Mouse (Mus musculus): Measurements from ENCODE around the gene Tm7sf2.

Tm7sf2 gene

DNA sequence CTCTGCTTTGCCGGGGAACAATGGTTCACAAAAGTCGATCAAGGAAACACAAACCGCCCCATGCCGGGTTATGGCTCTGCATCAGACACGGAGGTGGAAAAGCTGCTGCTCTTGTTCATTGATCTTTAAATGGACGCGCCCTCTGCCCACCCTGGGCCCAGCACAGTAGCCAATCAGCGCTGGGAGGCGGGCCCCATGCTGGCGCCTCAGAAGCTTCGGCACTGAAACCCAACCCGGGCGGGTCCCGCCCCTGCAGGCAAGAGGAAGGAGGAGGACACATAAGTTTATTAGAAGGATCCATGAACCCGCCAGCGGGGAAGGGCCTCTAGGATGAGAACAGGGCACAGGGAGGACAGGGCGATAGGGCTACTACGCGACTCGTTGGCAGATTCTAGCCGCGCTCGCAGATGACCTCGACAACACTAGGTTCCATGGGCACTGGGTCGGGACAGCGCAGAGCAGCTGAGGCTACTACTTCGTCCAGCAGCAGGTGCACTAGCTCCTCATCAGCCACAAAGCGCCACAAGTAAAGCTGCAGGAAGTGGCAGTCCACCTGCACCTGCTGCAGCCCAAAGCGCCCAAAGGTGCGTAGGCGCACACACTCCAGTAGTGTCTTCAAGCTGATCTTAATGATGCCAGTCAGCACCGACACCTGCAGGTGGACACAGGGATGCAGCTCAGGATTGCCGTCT, at the start of gene Tm7sf2:
Gene Tm7sf2, minus strand, starts transcription at position 650 of the 692 bp plus-strand sequence.
- DNase-seq (ENCODE audit: low spot score in 2 of 2) = peak; percentile 81 to 84

DNA sequence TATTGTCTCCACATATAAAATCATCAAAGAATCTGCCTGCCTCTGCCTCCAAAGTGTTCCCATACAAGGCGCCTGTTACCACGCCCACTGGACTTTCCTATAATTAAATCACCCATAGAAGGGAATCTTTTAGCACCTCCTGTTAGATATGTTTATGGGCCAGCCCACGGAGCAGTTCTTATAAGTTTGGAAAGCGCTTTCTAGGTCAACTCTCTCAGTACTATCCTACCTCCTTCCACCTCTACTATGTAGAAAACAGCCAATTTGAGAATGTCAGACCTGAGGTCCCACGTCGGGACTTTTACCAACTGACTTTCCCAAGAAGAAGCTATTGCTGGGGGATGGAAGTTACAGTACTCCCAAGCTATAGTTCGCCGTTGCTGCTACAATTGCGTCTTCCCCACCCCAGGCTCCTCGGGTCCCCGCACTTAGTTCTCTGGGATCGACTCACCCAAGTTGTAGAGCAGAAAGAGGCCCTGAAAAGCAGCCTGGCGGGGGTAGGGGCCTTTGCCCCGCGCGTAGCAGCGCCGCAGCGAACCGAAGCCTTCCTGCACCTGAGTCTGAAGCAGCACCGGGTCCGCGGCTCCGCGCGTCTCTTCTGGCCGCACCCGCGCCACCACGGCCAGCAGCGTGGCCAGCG, 49.3 kb upstream of the Tm7sf2 start:
- DNase-seq (ENCODE audit: low spot score in 2 of 2) = no peak

DNA sequence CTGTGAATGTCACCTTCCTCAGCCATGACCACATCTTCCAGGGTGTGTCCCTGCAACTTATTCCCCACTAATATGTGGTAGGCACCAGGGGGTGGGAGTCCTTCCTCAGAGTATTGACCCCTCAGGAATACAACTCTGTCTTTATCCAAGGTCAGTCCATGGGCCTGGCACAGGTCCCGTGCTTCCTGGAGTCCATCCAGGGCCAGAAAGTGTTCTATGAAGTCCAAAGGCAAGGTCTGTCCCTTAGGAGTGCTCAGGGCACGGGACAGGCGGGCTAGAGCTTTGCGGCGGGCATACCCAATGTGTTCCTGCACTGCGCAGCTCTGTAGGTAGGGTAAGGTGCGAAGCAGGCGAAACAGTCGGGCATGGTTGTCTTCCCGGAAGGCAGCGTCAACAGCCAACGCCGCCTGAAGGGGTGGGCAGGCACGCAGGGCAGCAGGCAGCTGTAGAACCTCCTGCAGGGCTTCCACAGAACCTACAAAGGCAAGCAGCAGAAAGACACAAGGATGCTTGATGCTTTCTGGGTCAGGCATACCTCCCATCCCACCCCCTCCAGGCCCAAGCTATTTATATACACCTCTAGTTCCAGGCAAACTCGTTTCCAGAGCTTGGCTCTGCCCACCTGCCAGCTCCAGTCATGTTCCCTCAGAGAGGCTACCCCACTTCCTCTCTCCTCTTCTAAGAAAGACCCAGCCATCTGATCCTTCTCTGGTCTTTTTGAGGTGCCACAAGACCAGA, 48.1 kb upstream of the Tm7sf2 start:
- DNase-seq (ENCODE audit: low spot score in 2 of 2) = no peak

DNA sequence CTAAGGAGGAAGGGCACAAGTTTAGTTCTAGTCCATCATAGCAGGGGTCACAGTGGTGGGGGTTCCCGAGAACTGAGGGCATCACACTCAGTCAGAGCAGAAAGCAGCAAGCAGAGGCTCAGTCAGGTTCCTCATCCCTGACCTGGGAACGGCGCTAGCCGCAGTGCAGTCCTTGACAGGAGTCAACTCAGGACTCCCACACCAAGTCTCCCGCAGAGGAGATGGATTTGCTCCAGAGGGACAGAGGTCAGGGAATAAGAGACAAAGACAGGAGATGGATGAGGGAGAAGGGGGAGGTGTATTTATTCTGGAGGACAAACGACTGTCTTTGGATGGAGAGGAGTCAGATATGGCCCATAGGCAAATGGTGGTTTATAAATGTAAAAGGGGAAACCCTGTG, 44.9 kb upstream of the Tm7sf2 start:
- DNase-seq (ENCODE audit: low spot score in 2 of 2) = no peak

DNA sequence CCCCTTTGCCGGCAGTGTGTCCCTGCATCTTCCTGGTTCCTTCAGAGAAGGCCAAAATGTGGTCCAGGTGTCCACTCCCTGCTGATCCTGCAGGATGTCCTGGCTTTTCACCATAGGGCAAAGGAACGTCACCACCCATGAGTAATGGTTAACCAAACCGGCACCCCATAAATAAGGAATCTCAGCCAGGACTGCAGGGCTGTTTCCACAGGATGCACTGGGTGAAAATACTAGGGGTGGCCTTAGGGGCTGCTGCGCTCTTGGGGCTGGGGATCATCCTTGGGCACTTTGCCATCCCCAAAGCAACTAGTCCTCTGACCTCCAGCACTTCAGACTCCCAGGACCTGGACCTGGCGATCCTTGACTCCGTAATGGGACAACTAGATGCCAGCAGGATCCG, 37.4 kb upstream of the Tm7sf2 start, which contains the start of gene Naaladl1:
Gene Naaladl1, plus strand, starts transcription at position 197 of the 400 bp plus-strand sequence.
- no peak for DNase-seq (ENCODE audit: low spot score in 2 of 2)

DNA sequence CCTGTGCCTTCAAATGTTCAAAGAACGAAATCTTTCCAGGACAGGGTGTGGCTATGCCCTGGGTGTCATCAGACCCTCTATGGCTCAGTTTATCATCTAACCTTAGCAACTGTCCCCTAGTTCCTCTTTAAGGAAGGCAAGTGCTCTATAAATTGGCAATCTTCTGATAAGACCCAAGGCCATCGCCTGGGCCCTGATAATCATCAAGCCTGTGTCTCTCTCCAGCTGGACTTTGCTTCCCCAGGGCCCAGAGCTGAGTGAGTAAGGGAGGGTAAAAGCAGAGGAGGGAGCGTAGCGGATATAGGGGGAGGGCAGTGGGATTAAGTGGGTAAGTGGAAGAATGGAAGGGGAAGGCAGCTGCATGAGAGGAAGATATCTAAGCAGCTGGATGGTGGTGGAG, 36.3 kb upstream of the Tm7sf2 start:
- no peak for DNase-seq (ENCODE audit: low spot score in 2 of 2)

DNA sequence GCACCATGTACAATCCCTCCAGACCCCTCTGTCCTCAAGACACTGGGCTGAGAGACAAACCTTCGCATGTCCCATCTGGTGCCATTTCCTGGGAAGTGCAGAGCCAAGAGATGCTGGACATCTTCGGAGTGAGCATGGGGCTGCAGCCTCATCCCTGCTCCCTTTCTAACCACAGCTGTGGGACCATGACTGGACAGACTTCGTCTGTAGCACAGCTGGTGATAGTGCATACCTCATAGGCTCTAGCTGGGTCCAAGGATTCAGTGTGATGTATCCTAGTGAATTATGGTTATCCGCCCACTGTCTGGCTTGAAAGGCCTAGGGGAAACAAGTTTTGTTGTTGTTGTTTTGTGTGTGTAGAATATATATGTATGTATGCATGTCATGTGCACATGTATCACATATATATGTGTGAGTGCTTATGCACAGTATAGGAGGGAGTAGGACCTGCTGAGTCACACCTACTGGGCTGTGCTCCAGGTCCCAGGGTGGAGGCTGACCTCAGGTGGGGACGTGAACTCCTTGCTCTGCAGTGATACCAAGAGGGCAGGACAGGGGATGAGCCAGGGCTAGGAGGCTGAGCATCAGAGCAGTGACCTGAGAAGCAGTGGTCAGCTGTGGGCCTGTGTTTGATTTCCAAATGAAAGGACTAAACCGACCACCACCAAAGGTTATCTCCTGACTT, 34.1 kb upstream of the Tm7sf2 start:
- no peak for DNase-seq (ENCODE audit: low spot score in 2 of 2)

DNA sequence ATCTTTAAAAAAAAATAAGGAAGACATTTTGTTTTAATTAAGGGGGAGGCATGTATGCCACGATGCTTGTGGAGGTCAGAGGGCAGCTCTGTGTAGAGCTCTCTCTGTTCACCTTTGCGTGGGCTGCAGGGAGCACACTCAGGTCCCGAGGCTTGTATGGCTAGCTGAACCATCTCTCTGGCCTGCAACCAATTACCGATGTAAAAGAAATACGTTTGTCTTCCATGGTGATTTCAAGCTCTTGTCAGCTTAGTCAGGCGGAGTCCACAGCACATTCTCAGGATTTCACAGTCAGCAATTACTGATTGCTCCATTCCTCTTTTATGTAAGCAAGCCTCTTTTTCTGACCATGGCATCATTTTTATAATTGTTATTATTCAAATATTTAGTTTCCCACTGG, 33.0 kb upstream of the Tm7sf2 start:
- no peak for DNase-seq (ENCODE audit: low spot score in 2 of 2)

DNA sequence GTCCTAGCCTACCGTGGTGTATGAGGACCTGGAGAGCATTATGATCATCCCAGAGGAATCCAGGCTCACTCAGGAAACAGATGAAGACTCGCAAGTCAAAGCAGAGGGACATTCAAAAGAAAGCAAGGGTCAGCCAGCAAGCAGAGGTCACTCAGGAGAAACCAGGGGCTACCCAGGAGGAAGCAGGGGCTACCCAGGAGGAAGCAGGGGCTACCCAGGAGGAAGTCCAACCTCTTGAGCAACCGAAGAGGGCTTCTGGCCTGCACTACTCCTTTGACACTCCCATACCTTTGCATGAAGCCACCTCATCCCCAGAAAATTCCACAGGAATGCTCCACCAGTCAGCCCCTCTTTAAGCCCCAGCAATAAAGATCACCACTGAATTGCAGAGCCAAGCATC, 29.7 kb upstream of the Tm7sf2 start:
- no peak for DNase-seq (ENCODE audit: low spot score in 2 of 2)

DNA sequence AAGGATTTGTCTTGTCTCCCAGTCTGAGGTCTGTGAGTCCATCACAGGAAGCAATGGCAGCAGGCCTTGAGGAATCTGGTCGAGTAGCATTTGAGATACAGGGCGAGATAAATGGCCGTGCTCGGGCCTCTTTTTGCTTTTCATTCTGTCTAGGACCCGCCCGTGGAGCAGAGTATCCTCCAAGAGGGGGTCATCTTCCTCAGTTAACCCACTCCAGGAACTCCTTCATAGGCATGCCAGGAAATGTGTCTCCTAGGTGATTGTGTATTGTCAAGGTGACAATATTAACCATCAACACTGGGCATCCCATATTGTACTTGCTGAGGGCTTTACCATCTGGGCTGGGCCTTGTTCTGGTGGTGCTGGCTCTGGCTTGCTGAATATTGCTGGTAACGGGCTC, 25.9 kb upstream of the Tm7sf2 start, which contains the start of gene AC131692.1:
Gene AC131692.1, plus strand, starts transcription at position 301 of the 400 bp plus-strand sequence.
- DNase-seq (ENCODE audit: low spot score in 2 of 2) = no peak

DNA sequence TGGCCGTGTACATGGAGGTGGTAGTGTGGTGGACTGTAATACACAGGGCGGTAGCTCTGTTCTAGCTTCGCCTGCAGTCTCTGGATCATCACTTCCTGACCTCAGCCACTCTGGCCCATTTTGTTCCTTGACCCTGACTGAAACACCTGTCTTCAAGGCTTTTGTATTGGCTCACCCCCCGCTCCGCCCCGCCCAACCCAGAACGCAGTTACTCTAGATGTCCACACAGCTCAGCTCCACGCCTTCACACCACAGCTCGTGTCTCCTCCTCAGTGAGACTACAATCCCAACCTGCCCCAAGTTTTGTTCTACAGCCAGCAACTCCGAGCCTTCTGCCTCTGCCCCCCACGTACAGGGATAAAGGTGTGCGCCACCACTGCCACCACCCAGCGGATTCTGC, 20.7 kb upstream of the Tm7sf2 start:
- no peak for DNase-seq (ENCODE audit: low spot score in 2 of 2)

DNA sequence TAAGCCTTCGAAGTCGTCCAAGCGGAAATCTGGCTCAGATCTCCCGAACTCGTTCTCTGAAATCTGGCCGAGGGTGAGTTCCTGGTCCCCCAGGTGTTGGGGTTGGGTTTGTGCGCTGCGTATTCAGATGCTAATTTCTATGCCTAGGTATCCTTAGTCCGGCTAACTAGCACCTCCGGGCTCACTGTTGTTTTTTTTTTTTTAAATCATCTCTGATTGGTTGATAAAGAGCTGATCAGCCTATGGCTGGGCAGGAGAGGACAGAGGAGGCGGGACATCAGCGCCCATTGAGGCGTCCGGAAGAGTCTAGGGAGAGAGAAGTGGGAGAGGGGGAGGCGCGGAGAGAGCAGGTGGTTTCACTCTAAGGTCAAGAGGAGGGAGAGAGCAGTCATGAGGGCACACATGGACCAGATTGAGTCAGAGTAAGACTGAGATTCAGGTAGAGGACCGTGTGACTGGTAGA, 17.3 kb upstream of the Tm7sf2 start:
- peak in 1 of 2 experiments; percentile 56 for DNase-seq (ENCODE audit: low spot score in 2 of 2)

DNA sequence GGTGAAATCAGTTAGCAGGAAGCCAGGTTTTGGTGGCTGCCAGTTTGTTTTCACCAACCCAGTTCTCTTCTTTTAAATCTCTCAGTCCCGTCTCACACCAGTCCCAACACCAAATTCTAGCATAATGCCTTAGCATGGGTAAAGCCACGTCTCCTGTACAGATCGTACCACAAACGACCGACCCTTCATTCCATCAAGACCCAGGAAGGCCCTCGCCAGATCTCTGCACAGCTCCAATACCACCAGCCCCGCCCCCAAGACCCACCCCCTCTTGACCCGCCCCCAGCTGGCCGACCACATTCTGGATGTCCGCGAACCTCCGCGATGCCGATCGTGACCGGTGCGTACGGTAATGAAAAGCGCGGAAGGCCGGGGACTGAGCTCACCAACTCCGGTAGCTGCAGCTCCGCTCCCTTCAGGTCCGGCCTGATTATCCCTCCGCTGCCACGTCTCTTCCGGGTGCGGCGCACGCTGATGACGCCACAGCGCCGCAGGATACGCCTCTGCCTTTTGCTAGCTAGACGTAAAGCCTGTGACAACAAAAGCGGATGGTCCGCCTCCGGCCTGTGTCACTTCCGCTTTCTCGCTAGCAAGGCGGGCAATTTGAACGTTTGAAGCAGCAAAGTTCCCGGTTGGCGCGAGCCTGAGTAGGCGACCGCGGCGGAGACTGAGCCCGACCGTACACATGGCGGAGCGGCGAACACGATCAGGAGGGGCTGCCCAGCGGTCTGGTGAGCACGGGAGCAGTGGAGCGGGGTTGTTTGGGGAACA, 16.5 kb upstream of the Tm7sf2 start, which contains the start of the genes Zfpl1 and Cdca5:
Gene Zfpl1, minus strand, starts transcription at position 479 of the 771 bp plus-strand sequence.
Gene Cdca5, plus strand, starts transcription at position 506 of the 771 bp plus-strand sequence.
- DNase-seq (ENCODE audit: low spot score in 2 of 2) = peak; percentile 96 to 98

DNA sequence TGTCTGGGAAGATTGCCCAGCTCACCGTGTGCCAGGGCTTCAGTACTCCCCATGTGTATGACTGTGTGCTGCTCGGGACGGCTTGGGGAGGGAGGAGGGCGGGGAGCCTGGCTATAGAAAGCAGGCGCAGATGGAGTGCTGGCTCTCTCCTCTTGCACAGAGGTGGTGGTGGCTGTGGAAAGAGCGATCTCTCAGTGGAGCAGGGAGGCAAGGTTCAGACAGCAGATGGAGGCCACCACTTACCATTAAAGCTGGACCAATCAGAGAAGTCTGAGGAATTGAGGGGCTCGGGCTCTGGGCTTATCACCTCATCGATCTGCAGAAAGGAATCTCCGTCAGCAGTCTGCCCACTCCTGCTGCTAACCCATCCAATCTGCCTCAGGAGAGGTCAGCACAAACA, 14.0 kb upstream of the Tm7sf2 start, which contains the start of gene Gm28374:
Gene Gm28374, minus strand, starts transcription at position 101 of the 400 bp plus-strand sequence.
- no peak for DNase-seq (ENCODE audit: low spot score in 2 of 2)

DNA sequence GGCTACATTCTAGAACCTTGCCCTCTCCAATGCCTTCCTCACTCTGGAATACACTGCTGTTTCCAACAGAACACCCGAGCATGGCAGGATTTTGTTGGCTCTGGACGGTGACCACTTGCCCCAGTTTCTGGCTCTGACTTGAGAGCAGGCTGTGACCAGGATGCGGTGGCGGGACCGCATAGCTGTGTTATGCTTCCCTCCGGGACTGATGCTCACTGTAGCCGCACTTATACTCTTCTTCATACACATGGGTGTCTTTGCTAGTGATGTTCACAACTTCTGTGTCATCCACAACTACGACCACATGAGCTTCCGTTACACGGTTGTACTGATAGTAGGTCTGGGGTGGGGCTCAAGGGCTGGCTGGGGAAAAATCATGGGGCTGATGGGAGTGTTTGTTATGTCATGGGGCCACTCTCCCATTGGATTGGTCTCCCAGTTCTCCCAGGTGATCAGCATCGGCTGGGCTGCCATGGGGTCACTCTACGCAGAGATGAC, 11.9 kb upstream of the Tm7sf2 start, which contains the start of gene Tmem262:
Gene Tmem262, plus strand, starts transcription at position 51 of the 498 bp plus-strand sequence.
- DNase-seq (ENCODE audit: low spot score in 2 of 2) = no peak

DNA sequence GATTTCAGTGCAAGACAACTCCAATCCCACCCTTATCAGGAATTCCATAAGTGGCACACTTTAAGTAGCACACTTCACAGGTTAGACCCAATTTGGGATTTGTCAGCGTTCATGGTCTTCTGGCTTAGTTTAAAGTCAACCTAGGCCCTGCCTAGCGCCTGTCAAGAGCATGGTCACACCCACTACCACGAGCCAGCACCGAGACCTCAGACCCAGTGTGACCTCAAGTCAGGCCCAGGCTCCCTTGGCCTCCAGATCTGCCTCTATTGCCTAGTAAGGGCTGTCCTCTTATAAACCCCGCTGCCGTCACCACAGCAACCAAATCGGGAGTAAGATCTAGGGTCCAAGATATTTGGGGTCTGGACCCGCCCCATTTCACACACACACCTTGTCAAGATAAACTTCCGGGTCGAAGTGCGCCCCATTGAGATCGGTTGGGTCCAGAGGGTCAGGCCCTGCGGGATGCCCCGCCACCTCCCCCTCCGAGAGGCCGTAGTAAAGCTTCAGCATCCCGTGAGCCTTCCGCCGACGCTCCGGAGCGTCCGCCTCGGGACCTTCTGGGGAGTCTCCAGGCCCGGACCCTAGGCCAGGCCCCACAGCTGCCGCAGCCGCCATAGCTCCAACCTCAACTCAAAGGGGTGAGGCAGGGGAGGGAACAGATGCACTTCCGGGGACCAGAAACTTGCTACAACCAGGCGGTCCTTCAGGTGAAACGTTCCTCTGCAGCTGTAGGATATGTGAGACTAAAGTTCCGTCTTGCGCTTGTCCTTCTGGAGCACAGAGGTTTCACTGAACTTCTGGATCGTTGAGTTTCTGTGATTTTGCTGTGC, 8.6 kb upstream of the Tm7sf2 start, which contains the start of gene Vps51:
Gene Vps51, minus strand, starts transcription at position 668 of the 830 bp plus-strand sequence.
- peak; percentile 63 to 83 for DNase-seq (ENCODE audit: low spot score in 2 of 2)

DNA sequence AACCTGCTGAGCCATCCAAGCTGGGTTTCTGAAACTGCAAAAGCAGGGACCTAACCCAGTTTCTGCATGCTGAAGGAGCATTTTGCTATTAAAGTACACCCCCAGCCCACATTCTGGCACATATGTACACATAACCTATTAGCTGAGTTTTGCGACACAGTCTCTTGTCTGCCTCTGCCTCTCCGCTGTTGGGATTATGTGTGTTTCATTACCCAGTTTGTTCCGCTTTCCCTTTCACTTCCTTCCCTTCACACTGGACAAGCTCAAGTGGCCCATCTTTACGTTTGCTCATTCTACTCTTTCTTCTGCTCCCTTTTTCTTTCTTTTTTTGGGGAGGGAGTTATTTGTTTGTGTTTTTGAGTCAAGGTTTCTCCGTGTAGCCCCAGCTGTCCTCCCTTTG, 5.7 kb upstream of the Tm7sf2 start:
- DNase-seq (ENCODE audit: low spot score in 2 of 2) = no peak

DNA sequence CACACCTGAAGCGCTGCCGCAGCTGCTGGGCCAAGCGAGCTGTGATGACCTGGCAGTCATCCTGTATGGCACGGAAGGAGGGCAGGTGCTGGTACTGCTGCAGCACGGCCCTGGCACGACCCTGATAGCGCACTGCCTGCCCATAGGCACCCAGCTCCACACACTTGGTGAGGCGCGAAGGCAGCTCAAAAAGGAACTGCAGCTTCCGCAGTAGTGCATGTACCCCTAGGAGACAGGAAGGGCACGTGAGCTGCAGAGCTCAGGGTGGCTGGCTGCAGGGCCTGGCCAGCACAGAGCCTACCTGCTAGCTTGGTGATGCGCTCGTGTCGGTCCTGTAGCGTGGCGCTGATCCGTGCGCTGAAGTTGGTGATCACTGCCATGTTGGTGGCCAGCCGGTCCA, 3.1 kb upstream of the Tm7sf2 start:
- DNase-seq (ENCODE audit: low spot score in 2 of 2) = no peak

DNA sequence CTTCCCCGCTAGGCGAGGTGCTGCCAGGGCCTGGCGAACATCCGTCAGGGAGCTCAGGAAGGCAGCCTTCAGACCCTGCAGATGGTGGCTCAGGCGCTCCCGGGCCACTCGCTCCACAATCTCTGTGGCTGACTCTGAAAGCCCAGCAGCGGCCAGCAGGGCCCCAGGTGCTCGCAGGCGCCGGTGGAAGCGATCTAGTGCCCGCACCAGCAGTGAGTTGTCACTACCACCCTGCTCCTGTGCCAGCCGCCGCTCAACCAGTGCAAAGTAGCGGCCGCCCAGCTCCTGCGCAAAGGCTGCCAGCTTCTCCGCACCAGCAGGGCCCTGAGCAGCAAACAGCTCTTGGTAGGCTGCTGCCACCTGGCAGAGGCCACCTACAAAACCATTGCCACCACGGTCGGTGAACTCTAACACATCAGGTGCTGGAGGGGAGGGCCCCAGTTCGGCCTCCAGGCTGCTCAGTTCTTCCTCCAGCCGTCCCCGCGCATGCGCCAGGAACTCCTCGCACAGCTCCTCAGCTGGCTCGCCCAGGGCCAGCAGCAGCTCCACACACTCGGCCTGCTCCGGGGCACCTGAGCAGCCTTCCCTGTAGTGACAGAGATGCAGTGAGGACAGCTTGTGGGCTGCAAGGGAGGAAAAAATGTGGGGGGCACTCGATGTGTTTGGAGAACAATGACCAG, 2.5 kb upstream of the Tm7sf2 start:
- no peak for DNase-seq (ENCODE audit: low spot score in 2 of 2)

All from cerebellum, postnatal 4 days (tissue).